ENCODE assay signal across 8 mouse cellular contexts in the genomic region with DNA sequence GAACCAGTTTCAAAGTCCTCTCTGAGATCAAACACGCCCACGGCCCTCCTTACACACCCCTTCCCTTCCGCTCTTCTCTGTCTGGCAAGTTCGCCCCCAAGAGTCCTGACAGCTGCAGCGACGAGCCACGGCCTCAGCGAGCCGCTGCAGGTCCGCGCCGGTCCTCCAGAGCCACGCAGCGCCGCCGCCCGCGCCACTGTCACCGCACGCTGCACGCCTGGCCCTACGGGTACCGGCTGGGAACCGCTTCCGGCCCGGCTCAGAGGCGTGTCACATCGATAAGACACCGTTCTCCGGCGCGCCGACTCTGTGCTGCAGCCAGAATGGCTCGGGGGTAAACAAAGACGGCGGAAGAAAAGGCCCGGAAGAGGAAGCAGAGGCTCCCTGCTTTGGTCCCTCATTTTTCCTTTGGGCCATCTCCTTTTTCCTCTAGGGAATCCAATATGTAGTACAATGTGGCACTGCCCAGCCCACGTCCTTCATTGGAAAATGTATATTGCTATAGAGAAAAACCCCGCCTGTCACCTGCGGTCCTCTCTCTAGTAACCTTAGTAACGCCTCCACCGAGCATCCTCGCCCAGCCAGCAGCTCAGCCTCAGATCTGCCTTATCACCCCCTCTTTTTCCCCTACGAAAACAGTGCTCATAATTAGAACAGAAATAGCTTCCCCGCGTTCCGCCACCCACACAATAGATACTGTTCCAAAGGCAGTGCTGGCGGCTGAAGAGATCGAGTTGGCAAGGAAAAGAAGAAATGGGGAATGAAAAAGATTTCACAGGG. TPM values are rescaled to one million over a fixed set of nuclear protein-coding genes. Genes with fewer than 3 reads are reported as not detected.
DNase-seq lines count a peak whose midpoint lies in the region; ATAC-seq and TF ChIP-seq lines count a peak whose summit lies in the region.

Gene Fra10ac1, minus strand, starts transcription at position 252 of the 780 bp plus-strand sequence.

- peaks cover 6% of the 10 kb centered on the region for H3K36me3 ChIP-seq in hindbrain, embryonic 14.5 days (replicated peaks; ENCODE audit: control insufficient read depth, insufficient read depth)

- in situ Hi-C loops in Patski (cut with MboI; ENCODE audit: low pct_unique_long_range_greater_than_20kb) = no loop called here

- H3K4me1 ChIP-seq in hindbrain, embryonic 14.5 days (replicated peaks; ENCODE audit: control insufficient read depth, insufficient read depth, low read length) = peaks cover 10% of the 10 kb centered on the region; the same call in 1 of the 2 replicates

- peak; percentile 90 for ATAC-seq in Patski
- ATAC-seq in hindbrain, embryonic 14.5 days (ENCODE audit: low FRiP score) = peak; percentile 98

- TF ChIP-seq CTCF in Patski (IDR thresholded peaks at IDR 0.05) = peak; percentile 92

- CTCF ChIA-PET in Patski (lab: Charles Lee) = interaction anchor here (0.7 to 1.6 kb wide), 6 partner anchors 8 to 130 kb away, joined by 3 to 4 read pairs (median 3); no protein-coding TSS in a partner anchor

- peaks cover 20% of the 10 kb centered on the region for H3K27me3 ChIP-seq in Patski
- no peaks in the 10 kb centered on the region for H3K27me3 ChIP-seq in hindbrain, embryonic 14.5 days (ENCODE audit: control insufficient read depth, insufficient read depth, low read length)

- H3K4me3 ChIP-seq in hindbrain, embryonic 14.5 days (replicated peaks; ENCODE audit: low read length) = peak within 1 kb of the TSS; percentile 47

- H3K9ac ChIP-seq in hindbrain, embryonic 14.5 days = peak within 1 kb of the TSS; percentile 69

- H3K4me2 ChIP-seq in hindbrain, embryonic 14.5 days (replicated peaks) = peak within 1 kb of the TSS; percentile 64

- peak; percentile 27 for DNase-seq in Patski (ENCODE audit: low read depth, low spot score)
- peak; percentile 96 to 97 for DNase-seq in cerebellum, postnatal 14 days
- peak; percentile 89 to 94 for DNase-seq in frontal cortex, postnatal 25 days (ENCODE audit: low spot score in 2 of 2)
- peak; percentile 93 for DNase-seq in hindbrain, embryonic 14.5 days (ENCODE audit: low spot score)
- peak; percentile 90 for DNase-seq in left cerebral cortex, adult 11 months (ENCODE audit: low spot score)
- DNase-seq in lung, postnatal 4 days = peak; percentile 94 to 95
- DNase-seq in retina, postnatal 7 days (ENCODE audit: low read depth, low spot score) = peak; percentile 84
- DNase-seq in urinary bladder, adult 2 months (ENCODE audit: low spot score) = peak; percentile 88

- H3K27ac ChIP-seq in hindbrain, embryonic 14.5 days = peak within 1 kb of the TSS; percentile 94

- POLR2A ChIA-PET in Patski (lab: Charles Lee) = interaction anchor here (0.7 kb wide), 1 partner anchor 30 kb away, joined by 3 read pairs; no protein-coding TSS in a partner anchor

- under 1% methylated on average over 49 of the region's 49 CpGs for WGBS in hindbrain, embryonic 14.5 days

- H3K9me3 ChIP-seq in hindbrain, embryonic 14.5 days (ENCODE audit: control insufficient read depth, low read length) = no peaks in the 10 kb centered on the region

RNA-seq across cellular contexts. Expression of gene Fra10ac1, which starts in this region (rescaled TPM):
- polyA plus RNA-seq in Patski (2021) = 20.4 TPM
- 33.5 and 34.5 TPM in 2 replicates for polyA plus RNA-seq in hindbrain, embryonic 14.5 days (2014; fragmentation: Nextera tagmentation; extraction: Ambion mirVana)
- polyA plus RNA-seq in urinary bladder, adult 2 months (2012; rRNA removed) = 18.4 and 21.1 TPM in 2 replicates

Comparison
In these comparisons a context has a peak if more than half of its experiments do, and no peak if none do; other contexts are left out.
1. Peak in every context shown above with its lines: DNase-seq, ATAC-seq, H3K4me3 ChIP-seq and H3K27ac ChIP-seq.
2. DNase-seq: peak in every context shown above with its lines; median percentile 96 in cerebellum, postnatal 14 days; 94 in lung, postnatal 4 days; 93 in hindbrain, embryonic 14.5 days; 92 in frontal cortex, postnatal 25 days; 90 in left cerebral cortex, adult 11 months; 88 in urinary bladder, adult 2 months; 84 in retina, postnatal 7 days; 27 in Patski.